Mouse (Mus musculus) heart, adult 2 months (tissue): Measurements from ENCODE around the gene Dclre1a. TPM values are rescaled to one million over a fixed set of nuclear protein-coding genes. Genes with fewer than 3 reads are reported as not detected.
"Not testable (repeated sequence)": the region's sequence is repeated elsewhere in the genome, so short reads cannot be mapped to it uniquely, and the experiment has no call there.

ENCODE experiments used
- DNase-seq, 2 experiments: peaks; one replicate each; pipeline ENCODE4 v3.0.0; 2021
- H3K27ac ChIP-seq: fragments of 200-600 bp; 2 replicates; pipeline ENCODE4 v1.8.1; 2022
- H3K27me3 ChIP-seq: fragments of 200-500 bp; 2 replicates; pipeline ENCODE4 v1.6.1; 2012; ENCODE audit warnings: mild to moderate bottlenecking, low read length, inconsistent platforms, mixed read lengths; ENCODE audit not compliant: control insufficient read depth, insufficient read depth
- H3K36me3 ChIP-seq: fragments of 200-500 bp; 2 replicates; pipeline ENCODE4 v1.6.1; 2012; ENCODE audit warnings: low read length, inconsistent platforms; ENCODE audit not compliant: control insufficient read depth, insufficient read depth
- H3K4me1 ChIP-seq: fragments of 200-500 bp; 2 replicates; pipeline ENCODE4 v1.6.1; 2011; ENCODE audit warnings: low read length; ENCODE audit not compliant: control insufficient read depth, insufficient read depth
- H3K4me3 ChIP-seq: fragments of 200-600 bp; 2 replicates; pipeline ENCODE4 v1.8.1; 2022
- H3K79me2 ChIP-seq: fragments of 200-500 bp; replicated peaks from 2 replicates; pipeline ENCODE4 v1.6.1; 2012; ENCODE audit warnings: mild to moderate bottlenecking, inconsistent platforms, low read length, moderate library complexity, mixed read lengths; ENCODE audit not compliant: control insufficient read depth, insufficient read depth
- H3K9ac ChIP-seq: fragments of 200-500 bp; 2 replicates; pipeline ENCODE4 v1.6.1; 2012; ENCODE audit warnings: low read depth, mild to moderate bottlenecking, control low read depth, inconsistent platforms, low read length, mixed read lengths
- CTCF ChIP-seq: fragments of 200-600 bp; IDR thresholded peaks from 2 replicates; pipeline ENCODE4 v1.8.1; 2022; ENCODE audit warnings: antibody characterized with exemption, mild to moderate bottlenecking, moderate library complexity
- EP300 ChIP-seq: fragments of 200-500 bp; IDR thresholded peaks from 2 replicates; pipeline ENCODE4 v1.6.1; 2011; ENCODE audit warnings: low read depth, low read length, control low read depth; ENCODE audit not compliant: insufficient read depth
- POLR2A ChIP-seq: fragments of 200-500 bp; IDR thresholded peaks from 2 replicates; pipeline ENCODE4 v1.6.1; 2011; ENCODE audit warnings: mild to moderate bottlenecking, low read depth, low read length, control low read depth; ENCODE audit not compliant: insufficient read depth
- WGBS: fragments of 180-500 bp; shearing (Covaris S2); methylation state at CpG from one replicate; pipeline ENCODE4 v1.1.7; 2018; 5-methylcytosine and 5-hydroxymethylcytosine counted together
- intact Hi-C: fragments of 180-260 bp; cut with DNase I; formaldehyde crosslinking; loops from one replicate; pipeline ENCODE4 v1.15.1; 2025
- polyA plus RNA-seq: library from polyadenylated mRNA; depleted of rRNA; stranded (reverse); fragments of >200 nt; gene quantifications from 2 replicates; pipeline ENCODE4 v1.2.3, GENCODE M21; 2012
- total RNA-seq, 2 experiments: library from RNA; stranded (reverse); gene quantifications; 2 replicates each; pipeline ENCODE4 v1.2.3; 2021

Dclre1a gene
- total and polyA plus RNA-seq, 3 experiments: 3.3 to 10.8 (median 9.2) TPM

DNA sequence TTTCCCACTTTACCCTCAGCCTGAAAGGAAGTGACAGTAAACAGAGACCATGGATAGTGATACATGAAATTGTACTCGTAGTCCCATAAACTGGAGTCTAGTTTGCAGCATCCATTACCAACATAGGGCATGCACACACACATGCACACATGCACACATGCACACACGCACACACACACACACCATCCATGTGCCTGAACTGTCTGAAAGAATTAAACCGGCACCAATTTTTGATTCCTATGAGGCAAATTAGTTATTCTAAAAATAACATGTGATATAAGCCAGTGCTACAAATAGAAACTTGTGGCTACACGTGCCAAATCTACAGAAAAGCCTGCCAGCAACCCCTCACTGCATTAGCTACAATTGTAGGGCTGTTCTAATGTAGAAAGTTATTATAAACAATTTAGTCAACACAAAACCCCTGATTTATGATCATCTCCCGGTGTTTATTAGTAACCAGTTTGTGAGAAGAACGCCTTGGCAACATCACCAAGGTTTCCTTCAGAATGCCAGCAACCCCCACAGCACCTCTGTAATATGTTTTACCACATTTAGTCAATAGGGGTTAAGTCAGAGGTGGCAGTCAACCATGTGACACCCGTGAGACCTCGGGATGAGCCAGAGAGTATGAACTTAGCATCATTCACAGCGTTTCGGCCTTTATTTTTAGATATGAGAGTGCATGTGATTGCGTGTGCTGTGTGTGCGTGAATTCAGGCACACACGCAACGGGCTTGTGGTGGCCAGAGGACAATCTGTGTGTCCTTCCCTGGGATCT lies 14.5 kb downstream of the Dclre1a start:
- Histone ChIP-seq H3K36me3 (no peaks in the 10 kb centered on the region), H3K4me1 (peaks cover 6% of the 10 kb centered on the region), H3K79me2 (no peaks in the 10 kb centered on the region), H3K27me3 (no peaks in the 10 kb centered on the region), H3K27ac (peak overlapping the region; percentile 83), H3K9ac (no peak overlapping the region; the same call in 1 of the 2 replicates), H3K4me3 (no peak overlapping the region)
- intact Hi-C loops: no loop called here
- 56% methylated on average over 14 of the region's 14 CpGs for WGBS
- TF ChIP-seq CTCF: no peak
- TF ChIP-seq EP300: 0 out of 2 replicates have a peak, but pooled peaks have one; percentile 24
- no peak for TF ChIP-seq POLR2A
- peak in 1 of 2 experiments; percentile 31 for DNase-seq

- no peak overlapping the region for H3K4me3 ChIP-seq
- H3K9ac ChIP-seq: no peak overlapping the region
- peaks cover 6% of the 10 kb centered on the region for H3K4me1 ChIP-seq
- DNase-seq: no peak
- WGBS: 86% methylated on average over 12 of the region's 12 CpGs
- no peaks in the 10 kb centered on the region for H3K79me2 ChIP-seq
- no peak overlapping the region for H3K27ac ChIP-seq
- H3K36me3 ChIP-seq: no peaks in the 10 kb centered on the region
- no peak for TF ChIP-seq CTCF
- TF ChIP-seq EP300: no peak
- no peak for TF ChIP-seq POLR2A
- intact Hi-C loops: no loop called here
- H3K27me3 ChIP-seq: no peaks in the 10 kb centered on the region
Measured at GRCm38 (mm10) chr19:56531251-56531650, 16.8 kb downstream of the Dclre1a start.

DNA sequence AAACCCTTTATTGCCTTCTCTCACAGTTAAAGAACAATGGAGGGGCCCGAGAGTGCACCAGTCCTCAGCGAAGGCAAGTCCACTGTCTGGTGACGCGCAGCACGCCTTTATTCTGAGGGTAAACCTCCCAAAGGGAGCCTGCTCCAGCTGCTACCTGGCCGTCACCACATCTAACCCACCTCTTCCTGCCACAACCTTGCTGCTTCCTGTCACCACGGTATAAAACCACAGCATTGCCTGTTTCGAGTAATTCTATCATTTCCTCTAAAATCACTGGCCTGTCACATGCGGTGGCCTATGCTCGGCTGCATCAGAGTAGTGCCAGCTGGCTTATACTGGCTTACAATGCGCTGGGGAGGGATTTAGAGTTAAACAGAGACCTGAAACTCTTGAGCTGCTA lies 17.5 kb downstream of the Dclre1a start:
- H3K36me3 ChIP-seq, H3K79me2 ChIP-seq, H3K4me3 ChIP-seq, intact Hi-C loops, H3K4me1 ChIP-seq, H3K27ac ChIP-seq, H3K9ac ChIP-seq, DNase-seq, H3K27me3 ChIP-seq: not testable (repeated sequence)
- WGBS: no CpG with 5 or more reads among the region's 11 CpGs

DNA sequence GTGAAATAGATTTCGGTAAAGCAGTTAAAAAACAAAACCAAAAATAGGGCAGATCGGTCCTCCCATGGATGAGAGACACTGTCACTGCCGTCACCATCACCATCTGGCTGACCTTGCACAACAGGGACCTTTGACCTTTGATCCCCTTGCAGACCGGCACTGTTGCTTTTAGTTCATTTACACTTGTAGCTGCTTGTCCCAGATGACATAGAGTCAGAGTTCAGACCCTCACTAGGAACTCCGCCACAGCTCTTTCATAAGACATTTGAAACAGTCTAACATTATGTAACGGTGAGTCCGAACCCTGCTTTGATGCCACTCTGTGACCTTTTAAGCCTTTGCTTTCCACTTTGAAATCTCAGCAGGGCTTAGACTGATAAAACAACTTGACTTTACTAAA lies 28.6 kb downstream of the Dclre1a start:
- WGBS: no CpG with 5 or more reads among the region's 7 CpGs
- H3K36me3 ChIP-seq, intact Hi-C loops: not testable (repeated sequence)

DNA sequence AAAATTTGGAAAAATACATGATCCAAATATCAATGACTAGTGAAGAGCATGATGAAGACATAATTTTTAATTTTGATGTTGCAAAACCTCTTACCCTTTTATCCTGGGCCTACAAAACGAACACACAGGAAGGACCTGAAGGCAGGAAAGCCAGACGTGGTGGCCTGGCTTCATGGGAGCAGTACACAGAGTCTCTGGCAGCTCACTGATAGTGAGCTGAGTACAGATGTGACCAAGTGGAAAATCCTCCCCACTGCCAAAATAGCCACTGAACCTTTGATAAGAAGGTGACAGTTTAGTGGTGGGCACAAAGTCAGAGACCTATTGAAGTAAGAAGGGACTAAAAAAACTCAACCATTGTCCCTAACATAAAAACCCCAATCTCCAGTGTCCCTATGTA lies 34.5 kb downstream of the Dclre1a start:
- H3K79me2 ChIP-seq, H3K4me1 ChIP-seq, H3K9ac ChIP-seq, DNase-seq, H3K27me3 ChIP-seq, intact Hi-C loops, H3K36me3 ChIP-seq, H3K27ac ChIP-seq, H3K4me3 ChIP-seq: not testable (repeated sequence)
- no CpG with 5 or more reads among the region's 2 CpGs for WGBS

More for the DNA sequence above, 28.6 kb downstream of the Dclre1a start:
- not testable (repeated sequence) for H3K27ac ChIP-seq, H3K27me3 ChIP-seq, H3K79me2 ChIP-seq, H3K4me1 ChIP-seq, DNase-seq, H3K4me3 ChIP-seq, H3K9ac ChIP-seq

DNA sequence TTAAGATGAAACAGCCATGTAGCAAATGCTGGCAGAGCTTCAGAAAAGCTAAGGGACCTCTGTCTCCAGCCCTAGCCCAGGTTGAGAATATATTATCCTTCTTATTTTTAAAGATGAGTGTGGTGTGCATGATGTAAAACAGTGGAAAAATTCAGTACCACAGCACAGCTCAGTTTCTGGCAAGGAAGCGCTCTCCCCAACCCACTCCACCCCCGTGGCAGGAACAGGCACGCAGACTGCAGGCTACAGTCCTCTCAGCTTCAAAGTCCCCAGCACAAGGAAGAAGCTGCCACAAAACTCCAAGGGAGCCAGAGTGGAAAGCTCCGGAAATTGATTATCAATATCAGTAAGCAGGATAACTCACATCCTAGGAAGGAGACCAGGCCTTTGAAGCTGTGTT lies 36.8 kb downstream of the Dclre1a start:
- intact Hi-C loops, H3K27me3 ChIP-seq, H3K4me1 ChIP-seq, H3K27ac ChIP-seq, H3K79me2 ChIP-seq, DNase-seq, H3K9ac ChIP-seq, H3K4me3 ChIP-seq, H3K36me3 ChIP-seq: not testable (repeated sequence)
- WGBS: no CpG with 5 or more reads among the region's 4 CpGs

- H3K27me3 ChIP-seq, H3K9ac ChIP-seq, H3K36me3 ChIP-seq, DNase-seq, H3K4me3 ChIP-seq, H3K79me2 ChIP-seq, intact Hi-C loops, H3K27ac ChIP-seq, H3K4me1 ChIP-seq: not testable (repeated sequence)
- WGBS: no CpG with 5 or more reads among the region's 5 CpGs
Measured at GRCm38 (mm10) chr19:56503525-56503924, 44.5 kb downstream of the Dclre1a start.

- H3K4me1 ChIP-seq, H3K79me2 ChIP-seq, DNase-seq, H3K36me3 ChIP-seq, H3K27ac ChIP-seq, H3K4me3 ChIP-seq, H3K9ac ChIP-seq, intact Hi-C loops, H3K27me3 ChIP-seq: not testable (repeated sequence)
- no CpG with 5 or more reads among the region's 5 CpGs for WGBS
Measured at GRCm38 (mm10) chr19:56503069-56503468, 45.0 kb downstream of the Dclre1a start.

DNA sequence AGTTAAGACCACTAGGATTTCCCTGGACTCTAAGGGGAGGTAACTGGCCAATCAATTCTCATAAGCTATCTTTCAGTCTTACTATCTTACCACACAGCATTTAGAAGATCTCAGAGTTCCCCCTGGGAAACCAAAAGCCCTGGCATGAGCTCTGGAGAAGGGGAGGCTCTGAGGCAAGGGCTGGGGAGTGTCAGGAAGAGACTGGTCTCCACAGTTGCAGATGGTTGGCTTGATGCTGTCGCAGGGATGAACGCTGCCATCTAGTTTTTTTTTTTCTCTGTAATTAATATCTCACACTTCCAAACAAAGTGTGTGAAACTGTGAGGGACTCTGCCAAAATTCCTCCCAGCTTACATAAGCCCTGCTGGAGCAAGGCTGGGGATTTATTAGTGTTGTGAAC lies 53.9 kb downstream of the Dclre1a start:
- H3K4me1 ChIP-seq, intact Hi-C loops, H3K79me2 ChIP-seq, H3K9ac ChIP-seq, H3K27me3 ChIP-seq, H3K4me3 ChIP-seq, H3K36me3 ChIP-seq, DNase-seq, H3K27ac ChIP-seq: not testable (repeated sequence)
- no CpG with 5 or more reads among the region's 2 CpGs for WGBS
